ENCODE assay signal across 8 mouse cellular contexts in the genomic region with DNA sequence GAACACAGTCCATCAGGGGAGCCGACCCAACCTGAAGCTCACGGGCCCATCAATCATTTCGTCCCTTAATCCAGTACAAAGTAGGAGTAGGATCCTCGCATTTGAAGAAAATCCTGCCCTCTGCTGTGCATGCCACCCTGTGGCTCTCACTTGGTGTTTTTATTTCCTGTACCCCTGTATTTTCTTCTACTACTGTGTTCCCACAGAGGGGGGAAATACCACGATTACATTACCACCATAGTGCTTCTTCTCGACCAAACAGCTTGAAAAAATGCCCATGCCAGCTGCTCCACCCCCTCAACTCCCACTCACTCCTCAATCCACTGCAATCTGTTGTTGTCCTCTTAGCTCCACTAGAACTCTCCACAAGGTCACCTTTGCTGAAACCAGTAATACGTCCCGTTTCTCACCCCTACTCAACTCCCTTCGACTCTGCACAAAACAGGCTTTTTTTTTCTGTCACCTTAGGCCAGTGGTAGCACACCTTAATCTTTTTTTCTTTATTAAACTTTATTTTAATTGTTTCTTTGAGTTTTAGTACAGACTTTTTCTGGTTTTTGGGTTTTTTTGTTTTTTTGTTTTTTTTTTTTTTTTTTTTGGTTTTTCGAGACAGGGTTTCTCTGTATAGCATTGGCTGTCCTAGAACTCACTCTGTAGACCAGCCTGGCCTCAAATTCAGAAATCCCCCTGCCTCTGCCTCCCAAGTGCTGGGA. TPM values are rescaled to one million over a fixed set of nuclear protein-coding genes. Genes with fewer than 3 reads are reported as not detected.
DNase-seq lines count a peak whose midpoint lies in the region; ATAC-seq and TF ChIP-seq lines count a peak whose summit lies in the region.

No protein-coding gene starts in this region.

- peaks cover 16% of the 10 kb centered on the region for H3K4me1 ChIP-seq in embryonic facial prominence, embryonic 13.5 days
- H3K4me1 ChIP-seq in olfactory bulb, adult 2 months (ENCODE audit: control insufficient read depth, insufficient read depth, low read length), result peaks cover 5% of the 10 kb centered on the region

- H3K4me2 ChIP-seq in embryonic facial prominence, embryonic 13.5 days, result peak overlapping the region; percentile 82

- TF ChIP-seq CTCF in left cerebral cortex, adult 2 months (IDR thresholded peaks at IDR 0.05), result peak; percentile 14
- no peak for TF ChIP-seq CTCF in olfactory bulb, adult 2 months (IDR thresholded peaks at IDR 0.05; ENCODE audit: insufficient read depth, low read depth, low read length)

- no peaks in the 10 kb centered on the region for H3K27me3 ChIP-seq in embryonic facial prominence, embryonic 13.5 days

- no peaks in the 10 kb centered on the region for H3K9me3 ChIP-seq in embryonic facial prominence, embryonic 13.5 days

- peak; percentile 41 for DNase-seq in CD4-positive, CD25-positive, alpha-beta regulatory T cell, adult 2 months (ENCODE audit: low read depth, low spot score)
- DNase-seq in left cerebral cortex, adult 2 months (ENCODE audit: extremely low spot score in 1 of 2, low spot score in 2 of 2), result peak in 1 of 2 experiments; percentile 41
- no peak for DNase-seq in left cerebral cortex, postnatal 4 days
- DNase-seq in left cerebral cortex, postnatal 14 days (ENCODE audit: low spot score in 2 of 2), result peak; percentile 34 to 43
- DNase-seq in adrenal gland, postnatal 25 days, result no peak

- ATAC-seq in CD4-positive, CD25-positive, alpha-beta regulatory T cell, adult 4 months, result no peak
- no peak for ATAC-seq in embryonic facial prominence, embryonic 13.5 days (ENCODE audit: insufficient number of reproducible peaks, insufficient read depth, low FRiP score, low TSS enrichment, low read depth)

- TF ChIP-seq POLR2A in olfactory bulb, adult 2 months (IDR thresholded peaks at IDR 0.05; ENCODE audit: insufficient read depth, low read depth, low read length), result no peak

- intact Hi-C loops in left cerebral cortex, adult 2 months (cut with DNase I), result loop anchor here (1.0 to 5.0 kb wide), 4 partner anchors 22 to 110 kb away; partner anchors contain the start of gene Jpt1
- intact Hi-C loops in left cerebral cortex, postnatal 4 days (cut with DNase I), result no loop called here
- intact Hi-C loops in left cerebral cortex, postnatal 14 days (cut with DNase I), result loop anchor here (2.0 kb wide), 1 partner anchor 46 kb away; the partner anchor contains the start of gene Nt5c

- H3K9ac ChIP-seq in embryonic facial prominence, embryonic 13.5 days, result no peak overlapping the region; the same call in 1 of the 2 replicates

- H3K4me3 ChIP-seq in left cerebral cortex, adult 2 months, result peak overlapping the region; percentile 79
- H3K4me3 ChIP-seq in embryonic facial prominence, embryonic 13.5 days, result peak overlapping the region; percentile 95
- peak overlapping the region; percentile 75; the same call in 1 of the 2 replicates for H3K4me3 ChIP-seq in olfactory bulb, adult 2 months (ENCODE audit: insufficient read depth, low read depth, low read length)

- peak overlapping the region; percentile 94 for H3K27ac ChIP-seq in left cerebral cortex, adult 2 months
- H3K27ac ChIP-seq in embryonic facial prominence, embryonic 13.5 days, result peak overlapping the region; percentile 100
- H3K27ac ChIP-seq in olfactory bulb, adult 2 months (ENCODE audit: insufficient read depth, low read depth, low read length), result peak overlapping the region; percentile 80

- H3K36me3 ChIP-seq in embryonic facial prominence, embryonic 13.5 days, result peaks cover 23% of the 10 kb centered on the region

- WGBS in embryonic facial prominence, embryonic 13.5 days, result 86% methylated on average over 10 of the region's 10 CpGs
- 64% methylated on average over 10 of the region's 10 CpGs for WGBS in olfactory bulb, adult 2 months

RNA-seq across cellular contexts. Expression of gene Sumo2, which starts 0.9 kb away (rescaled TPM):
- 100 to 1,000 TPM; 676 to 678 TPM for polyA plus RNA-seq in CD4-positive, CD25-positive, alpha-beta regulatory T cell, adult 4 months (2017; shearing (Covaris generic))
- total RNA-seq in left cerebral cortex, adult 2 months (2021), result 100 to 1,000 TPM; 274 TPM
- total RNA-seq in left cerebral cortex, postnatal 4 days (2021), result 100 to 1,000 TPM; 439 to 466 TPM
- 1,193 and 1,231 TPM in 2 replicates for polyA plus RNA-seq in embryonic facial prominence, embryonic 13.5 days (2015; fragmentation: Nextera tagmentation; extraction: Ambion mirVana)
- total RNA-seq in left cerebral cortex, postnatal 14 days (2021), result 100 to 1,000 TPM; 338 to 354 TPM
- 478 TPM in 1 of 2 replicates, not detected in the other for polyA plus RNA-seq in olfactory bulb, adult 2 months (2012; ENCODE audit: insufficient read depth, insufficient read length, low replicate concordance, missing spikeins)
- total RNA-seq in adrenal gland, postnatal 25 days (2021), result 254 and 263 TPM in 2 replicates

RNA-seq across cellular contexts. Expression of gene Jpt1, which starts 22.8 kb away (rescaled TPM):
- polyA plus RNA-seq in CD4-positive, CD25-positive, alpha-beta regulatory T cell, adult 4 months (2017; shearing (Covaris generic)), result 100 to 1,000 TPM; 716 to 764 TPM
- 100 to 1,000 TPM; 158 to 161 TPM for total RNA-seq in left cerebral cortex, adult 2 months (2021)
- total RNA-seq in left cerebral cortex, postnatal 4 days (2021), result 100 to 1,000 TPM; 803 to 865 TPM
- polyA plus RNA-seq in embryonic facial prominence, embryonic 13.5 days (2015; fragmentation: Nextera tagmentation; extraction: Ambion mirVana), result 566 and 584 TPM in 2 replicates
- total RNA-seq in left cerebral cortex, postnatal 14 days (2021), result 100 to 1,000 TPM; 206 TPM
- not detected in 2 replicates for polyA plus RNA-seq in olfactory bulb, adult 2 months (2012; ENCODE audit: insufficient read depth, insufficient read length, low replicate concordance, missing spikeins)
- total RNA-seq in adrenal gland, postnatal 25 days (2021), result 91.7 and 92.8 TPM in 2 replicates

RNA-seq across cellular contexts. Expression of gene Nup85, which starts 27.2 kb away (rescaled TPM):
- polyA plus RNA-seq in CD4-positive, CD25-positive, alpha-beta regulatory T cell, adult 4 months (2017; shearing (Covaris generic)), result 10 to 100 TPM; 64.4 to 82.5 TPM
- 10 to 100 TPM; 48.3 to 52.7 TPM for total RNA-seq in left cerebral cortex, adult 2 months (2021)
- 10 to 100 TPM; 66.6 to 73.4 TPM for total RNA-seq in left cerebral cortex, postnatal 4 days (2021)
- 180 and 186 TPM in 2 replicates for polyA plus RNA-seq in embryonic facial prominence, embryonic 13.5 days (2015; fragmentation: Nextera tagmentation; extraction: Ambion mirVana)
- total RNA-seq in left cerebral cortex, postnatal 14 days (2021), result 10 to 100 TPM; 39.6 to 47.4 TPM
- not detected in 2 replicates for polyA plus RNA-seq in olfactory bulb, adult 2 months (2012; ENCODE audit: insufficient read depth, insufficient read length, low replicate concordance, missing spikeins)
- total RNA-seq in adrenal gland, postnatal 25 days (2021), result 54.0 and 60.7 TPM in 2 replicates

RNA-seq across cellular contexts. Expression of gene Nt5c, which starts 45.4 kb away (rescaled TPM):
- 100 to 1,000 TPM; 296 to 304 TPM for polyA plus RNA-seq in CD4-positive, CD25-positive, alpha-beta regulatory T cell, adult 4 months (2017; shearing (Covaris generic))
- total RNA-seq in left cerebral cortex, adult 2 months (2021), result 10 to 100 TPM; 57.6 to 67.2 TPM
- 10 to 100 TPM; 57.4 to 70.8 TPM for total RNA-seq in left cerebral cortex, postnatal 4 days (2021)
- polyA plus RNA-seq in embryonic facial prominence, embryonic 13.5 days (2015; fragmentation: Nextera tagmentation; extraction: Ambion mirVana), result 77.2 and 85.3 TPM in 2 replicates
- total RNA-seq in left cerebral cortex, postnatal 14 days (2021), result 10 to 100 TPM; 75.9 TPM
- polyA plus RNA-seq in olfactory bulb, adult 2 months (2012; ENCODE audit: insufficient read depth, insufficient read length, low replicate concordance, missing spikeins), result not detected in 2 replicates
- total RNA-seq in adrenal gland, postnatal 25 days (2021), result 131 and 151 TPM in 2 replicates

Comparison
In these comparisons a context has a peak if more than half of its experiments do, and no peak if none do; other contexts are left out.
1. DNase-seq: peak in CD4-positive, CD25-positive, alpha-beta regulatory T cell, adult 2 months (single experiment) and left cerebral cortex, postnatal 14 days (2 of 2); none in left cerebral cortex, postnatal 4 days (single experiment) and adrenal gland, postnatal 25 days (single experiment).
2. Peak in every context shown above with its lines, with median percentiles within 50 percentile points of each other: H3K27ac ChIP-seq and H3K4me3 ChIP-seq.